Mouse (Mus musculus) liver, embryonic 16.5 days (tissue): ENCODE measurements around the gene Acad9. TPM values are rescaled to one million over a fixed set of nuclear protein-coding genes. Genes with fewer than 3 reads are reported as not detected.
"Not testable (repeated sequence)": the region's sequence is repeated elsewhere in the genome, so short reads cannot be mapped to it uniquely, and the experiment has no call there.

Experiments used
- ATAC-seq: fragments of 200-750 bp; cut with Nextera tagmentation; 2 replicates; pipeline ENCODE4 v1.8.0; 2017; ENCODE audit warnings: low read depth, mild to moderate bottlenecking, moderate number of reproducible peaks, moderate library complexity
- H3K27ac ChIP-seq: fragments of 300-500 bp; sonication (generic); 2 replicates; pipeline ENCODE4 v1.5.1; 2014; ENCODE audit warnings: mild to moderate bottlenecking, low read length
- H3K27me3 ChIP-seq: fragments of 300-500 bp; sonication (generic); 2 replicates; pipeline ENCODE4 v1.6.1; 2014; ENCODE audit warnings: low read depth, low read length, mixed read lengths; ENCODE audit not compliant: control insufficient read depth, insufficient read depth
- H3K36me3 ChIP-seq: fragments of 300-500 bp; sonication (generic); 2 replicates; pipeline ENCODE4 v1.6.1; 2014; ENCODE audit warnings: mild to moderate bottlenecking; ENCODE audit not compliant: control insufficient read depth, insufficient read depth
- H3K4me1 ChIP-seq: fragments of 300-500 bp; sonication (generic); 2 replicates; pipeline ENCODE4 v1.6.1; 2014; ENCODE audit warnings: low read depth, low read length, mixed read lengths; ENCODE audit not compliant: control insufficient read depth
- H3K4me2 ChIP-seq: fragments of 300-500 bp; sonication (generic); 2 replicates; pipeline ENCODE4 v1.6.1; 2014; ENCODE audit warnings: low read depth, low read length, mixed read lengths
- H3K4me3 ChIP-seq: fragments of 300-500 bp; sonication (generic); 2 replicates; pipeline ENCODE4 v1.5.1; 2014; ENCODE audit warnings: low read depth, mild to moderate bottlenecking, low read length
- H3K9ac ChIP-seq: fragments of 300-500 bp; sonication (generic); 2 replicates; pipeline ENCODE4 v1.6.1; 2014; ENCODE audit warnings: low read depth, low read length
- H3K9me3 ChIP-seq: fragments of 300-500 bp; sonication (generic); replicated peaks from 2 replicates; pipeline ENCODE4 v1.6.1; 2016; ENCODE audit warnings: low read length; ENCODE audit not compliant: control insufficient read depth
- WGBS: fragments of 180-500 bp; shearing (Covaris S2); extraction: QIAGEN DNeasy Blood & Tissue Kit; methylation state at CpG from one replicate; pipeline ENCODE4 v1.1.7; 2014; ENCODE audit not compliant: insufficient replicate concordance; 5-methylcytosine and 5-hydroxymethylcytosine counted together
- polyA plus RNA-seq: library from polyadenylated mRNA; unstranded; fragments of >200 nt; fragmentation: Nextera tagmentation; extraction: Ambion mirVana; gene quantifications from 2 replicates; pipeline ENCODE4 v1.2.1, GENCODE M21; 2015

Acad9 gene
- polyA plus RNA-seq, 1 experiment from 2014 or later, result 27.3 TPM

DNA sequence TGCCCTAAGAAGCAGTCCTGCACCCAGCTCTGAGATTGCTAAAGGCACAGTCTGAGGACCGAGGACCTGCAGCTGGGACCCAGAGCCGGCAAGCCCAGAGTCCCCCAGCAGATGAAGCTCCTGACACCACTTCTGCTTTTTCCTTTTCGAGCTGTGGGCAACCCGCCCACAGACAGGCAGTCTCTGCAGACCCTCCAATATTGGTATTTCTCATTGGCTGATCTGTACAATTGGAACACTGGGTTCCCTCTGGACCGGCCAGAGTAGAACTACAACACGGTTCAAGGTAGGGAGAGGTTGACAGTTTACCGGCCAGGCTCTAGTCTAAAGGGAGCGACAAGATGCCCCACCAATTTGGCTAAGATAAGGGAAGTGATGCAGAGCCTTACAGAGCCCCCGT, 60.4 kb downstream of the Acad9 start:
- ATAC-seq, H3K4me3 ChIP-seq, H3K36me3 ChIP-seq, H3K9me3 ChIP-seq, H3K27me3 ChIP-seq, H3K4me2 ChIP-seq, H3K4me1 ChIP-seq, H3K27ac ChIP-seq, H3K9ac ChIP-seq: not testable (repeated sequence)
- 55% methylated on average over 9 of the region's 9 CpGs for WGBS

DNA sequence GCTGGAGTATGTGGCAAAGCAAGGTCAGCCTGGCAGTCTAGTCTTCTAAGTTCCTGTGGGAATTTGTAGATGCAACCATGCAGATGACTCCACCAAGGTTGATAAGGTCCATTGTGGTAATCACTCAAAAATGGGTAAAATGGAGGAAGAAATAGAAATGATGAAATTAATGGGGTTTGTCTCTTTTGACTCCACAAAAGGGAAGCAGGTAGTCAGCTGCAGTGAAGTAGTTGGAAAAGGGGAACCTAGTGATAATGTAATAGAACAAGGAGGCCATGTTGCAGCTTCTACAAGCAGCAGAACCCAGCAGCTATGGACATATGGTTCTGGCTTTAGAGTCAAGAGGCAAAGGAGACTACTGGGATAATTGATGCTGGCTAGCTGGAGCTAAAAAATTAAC, 70.4 kb downstream of the Acad9 start:
- H3K27me3 ChIP-seq, result no peaks in the 10 kb centered on the region
- no peak overlapping the region for H3K4me3 ChIP-seq
- H3K4me2 ChIP-seq, result no peak overlapping the region
- H3K4me1 ChIP-seq, result no peaks in the 10 kb centered on the region
- no peak for ATAC-seq
- H3K27ac ChIP-seq, result no peak overlapping the region
- no peaks in the 10 kb centered on the region for H3K36me3 ChIP-seq
- H3K9me3 ChIP-seq, result no peaks in the 10 kb centered on the region
- H3K9ac ChIP-seq, result no peak overlapping the region

GRCm38 (mm10) chr3:36137560-36137959, 71.8 kb downstream of the Acad9 start:
- Histone ChIP-seq H3K27me3 (no peaks in the 10 kb centered on the region), H3K4me1 (no peaks in the 10 kb centered on the region), H3K36me3 (no peaks in the 10 kb centered on the region), H3K9me3 (no peaks in the 10 kb centered on the region), H3K9ac (no peak overlapping the region), H3K4me2 (no peak overlapping the region), H3K4me3 (no peak overlapping the region), H3K27ac (no peak overlapping the region)
- no peak for ATAC-seq
- WGBS, result 22% methylated on average over 2 of the region's 2 CpGs

GRCm38 (mm10) chr3:36138171-36138660, 72.4 kb downstream of the Acad9 start:
- no peak overlapping the region for H3K9ac ChIP-seq
- H3K27me3 ChIP-seq, result no peaks in the 10 kb centered on the region
- ATAC-seq, result no peak
- H3K36me3 ChIP-seq, result no peaks in the 10 kb centered on the region
- no peak overlapping the region for H3K4me2 ChIP-seq
- no peaks in the 10 kb centered on the region for H3K4me1 ChIP-seq
- H3K4me3 ChIP-seq, result no peak overlapping the region
- H3K27ac ChIP-seq, result no peak overlapping the region
- H3K9me3 ChIP-seq, result no peaks in the 10 kb centered on the region
- 58% methylated on average over 1 of the region's 1 CpGs for WGBS

DNA sequence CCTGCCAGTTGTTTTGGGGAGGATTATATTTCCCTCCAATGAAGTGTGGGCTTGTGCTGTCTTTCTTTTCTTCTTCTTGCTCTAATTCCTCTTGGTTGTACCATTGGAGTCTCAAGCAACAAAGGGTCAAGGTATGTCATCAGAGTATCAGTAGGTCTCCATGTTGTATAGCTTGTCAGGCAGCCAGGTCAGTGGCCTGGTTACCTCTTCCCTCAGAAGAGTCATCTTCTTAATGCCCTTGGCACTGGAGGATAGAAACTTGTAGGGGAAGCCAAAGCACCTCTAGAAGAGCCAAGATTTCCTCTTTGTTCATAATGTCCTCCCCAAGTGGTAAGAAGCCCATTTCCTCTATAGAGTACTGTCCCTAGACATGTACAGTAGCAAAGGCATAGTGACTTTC, 73.2 kb downstream of the Acad9 start:
- Histone ChIP-seq H3K9ac (no peak overlapping the region), H3K4me1 (no peaks in the 10 kb centered on the region), H3K4me2 (no peak overlapping the region), H3K27ac (no peak overlapping the region), H3K9me3 (no peaks in the 10 kb centered on the region), H3K27me3 (no peaks in the 10 kb centered on the region), H3K36me3 (no peaks in the 10 kb centered on the region), H3K4me3 (no peak overlapping the region)
- ATAC-seq, result no peak

Other genes with a start within 250 kb of the Acad9 start
- 82.0 and 86.8 TPM in 2 replicates for gene Dcun1d1, start 128.5 kb upstream of the Acad9 start, polyA plus RNA-seq
- gene Mccc1, start 65.3 kb upstream of the Acad9 start, polyA plus RNA-seq, result 15.3 and 16.0 TPM in 2 replicates
- not detected in 2 replicates for gene Ccdc144b, start 12.4 kb upstream of the Acad9 start, polyA plus RNA-seq
- gene D3Ertd254e, start 85.0 kb downstream of the Acad9 start, polyA plus RNA-seq, result 0.83 and 0.96 TPM in 2 replicates
- not detected in 2 replicates for gene Qrfpr, start 156.3 kb downstream of the Acad9 start, polyA plus RNA-seq